Mouse (Mus musculus): ENCODE data around the gene Tmem164.

Gene Tmem164

GRCm38 (mm10) chrX:142688509-142688908, 7.3 kb downstream of the Tmem164 start:
- no peak for DNase-seq (ENCODE audit: low read depth, low spot score)

- DNase-seq (ENCODE audit: low read depth, low spot score), result no peak
Observed at GRCm38 (mm10) chrX:142693256-142693655, 12.1 kb downstream of the Tmem164 start.

GRCm38 (mm10) chrX:142694338-142694737, 13.1 kb downstream of the Tmem164 start:
- DNase-seq (ENCODE audit: low read depth, low spot score), result no peak

- no peak for DNase-seq (ENCODE audit: low read depth, low spot score)
Observed at GRCm38 (mm10) chrX:142694856-142695255, 13.7 kb downstream of the Tmem164 start.

DNA sequence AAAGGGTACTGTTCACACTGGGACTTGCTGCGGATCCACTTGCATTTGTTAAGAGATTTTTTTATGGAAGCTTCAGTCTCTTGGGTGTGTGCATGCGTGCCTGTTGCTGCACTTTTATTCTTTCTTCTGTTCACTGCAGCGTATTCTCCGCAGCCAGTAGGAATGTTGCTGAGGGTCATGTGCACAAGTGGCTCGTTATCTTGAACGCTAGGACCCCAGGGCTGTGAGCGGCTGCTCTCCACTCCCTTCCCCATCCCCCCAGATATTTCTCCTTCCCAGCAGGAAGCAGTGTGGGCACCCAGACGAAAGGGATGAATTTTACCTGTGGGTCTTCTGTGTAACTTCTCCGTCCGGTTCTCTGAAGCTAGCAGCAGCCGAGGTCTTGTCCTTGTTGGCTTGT, 15.6 kb downstream of the Tmem164 start:
- DNase-seq (ENCODE audit: low read depth, low spot score), result no peak

GRCm38 (mm10) chrX:142697545-142698204, 16.5 kb downstream of the Tmem164 start:
- DNase-seq (ENCODE audit: low read depth, low spot score), result no peak

DNA sequence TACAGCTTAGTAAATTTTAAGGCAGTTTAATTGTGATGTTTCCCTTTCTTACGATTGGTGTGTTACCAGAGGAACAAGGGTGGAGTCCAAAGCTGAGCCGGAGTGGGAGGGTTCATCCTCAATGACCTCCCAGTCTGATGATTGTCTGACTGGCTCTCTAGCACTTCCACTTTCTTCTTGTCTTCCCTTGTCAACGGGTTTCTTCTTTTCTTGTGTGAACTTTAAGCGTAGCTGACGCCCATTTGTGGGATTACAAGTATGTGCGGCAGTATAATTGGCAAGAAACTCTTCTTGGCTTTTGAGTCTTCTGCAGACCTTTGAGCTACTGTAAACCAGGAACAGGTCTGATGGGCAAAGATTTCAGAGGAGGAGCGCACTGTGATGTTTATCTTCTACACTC, 17.0 kb downstream of the Tmem164 start:
- no peak for DNase-seq (ENCODE audit: low read depth, low spot score)

GRCm38 (mm10) chrX:142702094-142702493, 20.9 kb downstream of the Tmem164 start:
- DNase-seq (ENCODE audit: low read depth, low spot score), result no peak

DNA sequence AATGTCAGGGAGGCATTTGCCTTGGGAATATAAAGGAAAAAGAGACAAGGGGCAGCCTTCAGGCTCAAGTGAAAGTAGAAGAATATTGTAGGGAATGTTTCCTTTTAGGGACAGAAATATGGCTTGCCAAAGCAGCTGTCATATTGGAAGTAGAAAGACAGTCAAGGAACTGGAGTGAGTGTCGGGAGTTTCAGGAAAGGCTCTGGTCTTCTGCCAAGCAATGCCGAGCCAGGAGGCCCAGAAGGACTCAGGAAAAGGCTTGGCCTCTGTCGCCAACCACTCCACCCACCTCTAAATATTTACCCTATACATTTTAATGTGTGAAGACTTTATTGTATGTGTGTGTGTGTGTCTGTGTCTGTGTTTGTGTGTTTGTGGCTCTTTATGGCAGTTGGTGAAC, 21.4 kb downstream of the Tmem164 start:
- DNase-seq (ENCODE audit: low read depth, low spot score), result no peak

DNA sequence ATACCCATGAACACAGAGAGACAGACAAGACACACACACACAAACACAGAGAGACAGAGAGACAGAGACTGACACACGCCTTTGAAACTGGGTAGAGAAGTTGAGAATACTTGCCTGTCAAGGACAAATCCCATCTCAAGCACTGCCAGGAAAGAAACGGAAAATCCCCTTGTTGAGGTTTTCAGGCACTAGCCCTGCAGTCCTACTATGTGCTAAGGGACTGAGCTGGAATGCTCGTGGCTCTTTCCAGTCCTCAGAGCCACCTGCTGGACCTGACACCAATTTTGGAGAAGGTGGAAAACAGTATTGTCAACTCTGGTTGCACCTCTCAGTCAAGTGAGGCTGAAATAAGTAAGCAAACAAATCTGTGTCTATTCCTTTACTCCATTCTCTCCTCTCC, 22.7 kb downstream of the Tmem164 start:
- no peak for DNase-seq (ENCODE audit: low read depth, low spot score)

- DNase-seq (ENCODE audit: low read depth, low spot score), result no peak
Observed at GRCm38 (mm10) chrX:142708257-142708656, 27.1 kb downstream of the Tmem164 start.

GRCm38 (mm10) chrX:142716014-142716413, 34.8 kb downstream of the Tmem164 start:
- DNase-seq (ENCODE audit: low read depth, low spot score), result no peak

DNA sequence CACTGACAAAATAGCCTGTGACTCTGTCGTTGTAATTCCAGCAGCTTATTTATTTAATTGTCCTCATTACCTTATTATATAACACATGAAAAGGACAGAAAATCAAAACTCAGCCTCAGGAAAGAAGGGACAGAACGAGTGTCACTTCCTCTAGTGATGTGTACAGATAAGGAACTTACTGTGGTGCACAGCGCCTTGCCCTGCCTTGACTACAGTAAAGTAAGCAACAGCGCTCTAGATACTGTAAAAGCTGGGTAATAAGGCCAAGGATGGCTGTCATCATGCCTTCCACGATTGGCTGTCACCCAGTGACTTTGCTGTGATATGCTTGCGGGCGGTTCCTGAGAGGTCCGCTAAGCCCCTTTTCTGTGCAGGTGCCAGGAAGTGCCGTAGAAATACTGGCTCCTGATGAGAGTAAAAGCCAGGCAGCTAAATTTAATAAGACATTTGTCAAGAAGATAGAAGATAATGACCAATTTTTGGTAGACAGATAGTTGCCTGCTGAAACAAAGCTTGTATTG, 36.8 kb downstream of the Tmem164 start:
- no peak for DNase-seq (ENCODE audit: low read depth, low spot score)

GRCm38 (mm10) chrX:142718759-142719158, 37.6 kb downstream of the Tmem164 start:
- no peak for DNase-seq (ENCODE audit: low read depth, low spot score)

DNA sequence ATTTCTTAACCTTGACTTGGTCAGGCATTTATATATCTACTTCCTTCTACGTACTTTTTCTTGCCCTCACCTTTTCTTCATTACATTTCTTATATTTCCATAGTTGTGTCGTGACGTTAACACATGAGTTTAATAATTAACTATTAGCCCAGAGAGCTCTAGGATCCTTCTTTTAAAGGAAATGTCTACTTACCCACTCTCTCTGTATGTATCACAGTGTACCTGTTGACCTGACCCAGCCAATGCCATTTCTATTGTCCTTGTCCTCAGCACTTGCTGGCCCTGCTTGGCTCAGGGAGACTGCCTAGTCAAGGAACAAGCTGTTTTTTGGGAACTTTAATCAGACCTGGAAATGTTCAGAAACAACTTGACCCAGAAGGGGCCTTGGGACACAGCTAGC, 40.7 kb downstream of the Tmem164 start:
- no peak for DNase-seq (ENCODE audit: low read depth, low spot score)

- DNase-seq (ENCODE audit: low read depth, low spot score), result no peak
Observed at GRCm38 (mm10) chrX:142724203-142724602, 43.0 kb downstream of the Tmem164 start.

DNA sequence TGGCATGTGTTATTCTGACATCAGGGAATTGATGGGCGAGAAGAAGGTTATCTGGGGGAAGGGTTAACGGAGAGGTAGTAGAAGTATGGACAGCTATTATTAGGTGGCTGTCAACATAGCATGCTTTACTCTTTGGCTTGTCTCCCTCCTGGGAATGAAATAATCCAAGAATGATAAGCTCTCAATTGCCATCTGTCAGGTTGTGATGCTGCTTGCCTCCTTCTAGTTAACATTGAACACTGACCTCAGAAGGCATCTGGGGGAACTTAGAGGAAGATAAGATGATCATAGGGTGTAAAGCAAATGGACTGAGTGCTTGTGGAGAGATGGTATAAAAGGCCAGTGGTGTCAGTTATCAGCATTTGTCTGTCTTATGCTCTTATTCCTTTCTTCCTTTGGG, 44.4 kb downstream of the Tmem164 start:
- DNase-seq (ENCODE audit: low read depth, low spot score), result no peak

- no peak for DNase-seq (ENCODE audit: low read depth, low spot score)
Observed at GRCm38 (mm10) chrX:142726311-142726710, 45.1 kb downstream of the Tmem164 start.

- DNase-seq (ENCODE audit: low read depth, low spot score), result no peak
Observed at GRCm38 (mm10) chrX:142727847-142728246, 46.6 kb downstream of the Tmem164 start.

DNA sequence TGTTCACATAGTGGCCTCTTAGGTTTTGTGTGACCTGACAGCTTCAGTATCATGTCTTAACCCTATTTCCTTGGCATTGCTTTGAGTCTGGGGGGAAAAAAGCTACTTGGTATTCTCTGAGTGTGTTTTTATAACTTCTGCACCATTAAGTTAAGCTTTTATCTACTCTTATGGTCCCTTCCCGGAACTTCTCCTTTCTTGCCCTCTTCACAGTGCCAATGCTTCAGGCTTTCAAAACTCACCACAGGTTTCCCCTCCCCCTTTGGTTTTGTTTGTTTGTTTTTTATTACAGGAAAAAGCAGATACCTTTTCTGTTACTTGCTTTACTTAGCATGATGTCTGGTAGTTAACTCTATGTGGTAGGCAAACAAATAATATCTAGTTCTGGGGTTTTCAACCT, 47.8 kb downstream of the Tmem164 start:
- no peak for DNase-seq (ENCODE audit: low read depth, low spot score)

GRCm38 (mm10) chrX:142729482-142729881, 48.3 kb downstream of the Tmem164 start:
- DNase-seq (ENCODE audit: low read depth, low spot score), result no peak

DNA sequence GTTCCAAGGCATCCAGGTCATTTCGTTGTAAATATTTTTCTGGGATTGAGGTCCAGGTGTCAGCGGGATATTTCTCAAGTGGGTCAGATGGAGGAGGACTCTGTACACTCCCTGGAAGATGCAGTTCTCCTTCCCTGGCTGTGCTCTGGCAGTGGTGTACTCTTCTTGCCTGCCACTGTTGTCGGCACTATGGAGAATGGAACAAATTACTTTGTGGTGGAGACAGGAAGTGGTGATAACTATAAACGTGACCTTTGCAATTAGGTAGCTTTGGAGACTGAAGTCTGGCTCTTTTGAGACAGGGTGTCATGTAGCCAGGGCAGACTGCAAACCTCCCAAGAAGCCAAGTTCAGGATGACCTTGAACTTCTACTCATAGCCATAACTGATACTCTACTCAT, 55.9 kb downstream of the Tmem164 start:
- DNase-seq (ENCODE audit: low read depth, low spot score), result peak; percentile 21

- peak; percentile 75 for DNase-seq (ENCODE audit: low read depth, low spot score)
Observed at GRCm38 (mm10) chrX:142737719-142738118, 56.5 kb downstream of the Tmem164 start.

GRCm38 (mm10) chrX:142747428-142747827, 66.2 kb downstream of the Tmem164 start:
- DNase-seq (ENCODE audit: low read depth, low spot score), result peak; percentile 19

Measured in 3T3-L1 (cell line).